Mouse (Mus musculus) Patski (cell line): ENCODE results near the gene Trp53i11. TPM values are rescaled to one million over a fixed set of nuclear protein-coding genes. Genes with fewer than 3 reads are reported as not detected.

ENCODE experiments used
- ATAC-seq: fragments of 100-300 bp; one replicate; pipeline ENCODE4 v1.8.0; 2021
- CTCF ChIA-PET: fragments of 350-600 bp; sonication (Branson Sonifier 250); formaldehyde crosslinking; loops from one replicate; lab custom pipeline; 2022; ENCODE audit warnings: inconsistent platforms; lab: Charles Lee
- POLR2A ChIA-PET: fragments of 350-600 bp; sonication (Branson Sonifier 250); formaldehyde crosslinking; loops from one replicate; lab custom pipeline; 2022; ENCODE audit warnings: antibody characterized with exemption, inconsistent platforms; lab: Charles Lee
- DNase-seq: peaks from one replicate; pipeline ENCODE4 v3.0.0-alpha.2; 2011; ENCODE audit warnings: low read depth, low spot score
- H3K27me3 ChIP-seq: fragments of 371-371 bp; one replicate; pipeline ENCODE4 v1.5.1; 2021
- CTCF ChIP-seq: fragments of 100-300 bp; IDR thresholded peaks from one replicate; pipeline ENCODE4 v1.5.1; 2021
- in situ Hi-C: fragments of 300-500 bp; cut with MboI; formaldehyde crosslinking; loops from 3 replicates; pipeline ENCODE4 v1.11.1; 2018; ENCODE audit warnings: low pct_unique_long_range_greater_than_20kb, mixed read lengths
- polyA plus RNA-seq: library from polyadenylated mRNA; unstranded; gene quantifications from one replicate; pipeline ENCODE4 v1.2.3, GENCODE M21; 2021

The Trp53i11 gene
- polyA plus RNA-seq, 1 experiment from 2014 or later: 37.9 TPM

- POLR2A ChIA-PET: no interaction called here
- ATAC-seq: no peak
- in situ Hi-C loops: no loop called here
- H3K27me3 ChIP-seq: no peaks in the 10 kb centered on the region
- CTCF ChIA-PET: interaction anchor here (1.9 kb wide), 1 partner anchor 123 kb away, joined by 7 read pairs; no protein-coding TSS in a partner anchor
- no peak for TF ChIP-seq CTCF
- no peak for DNase-seq
Observed at GRCm38 (mm10) chr2:93192671-93193080, 5.3 kb downstream of the Trp53i11 start.

DNA sequence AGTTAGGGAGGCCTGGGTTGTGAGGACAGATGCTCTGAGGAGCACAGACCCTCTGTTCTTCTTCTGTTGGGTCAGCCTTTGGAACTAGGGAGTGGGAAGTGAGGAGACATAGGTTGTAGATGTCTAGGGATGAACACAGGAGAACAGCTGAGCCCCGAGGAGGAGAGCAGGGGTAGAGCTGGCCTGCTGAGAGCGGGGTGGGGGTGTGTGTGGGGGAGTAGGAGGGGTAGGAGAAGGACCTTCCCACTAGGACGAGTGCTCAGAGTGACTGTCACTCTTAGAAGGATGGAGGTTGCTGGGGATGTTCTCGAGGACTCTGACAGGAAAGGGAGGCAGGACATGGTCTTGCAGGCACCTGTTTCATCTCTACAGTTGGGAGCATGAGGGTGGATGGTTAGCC lies 6.5 kb downstream of the Trp53i11 start:
- no peak for TF ChIP-seq CTCF
- no peaks in the 10 kb centered on the region for H3K27me3 ChIP-seq
- ChIA-PET CTCF (no interaction called here), POLR2A (no interaction called here)
- ATAC-seq (no peak), DNase-seq (no peak)
- in situ Hi-C loops: no loop called here

DNA sequence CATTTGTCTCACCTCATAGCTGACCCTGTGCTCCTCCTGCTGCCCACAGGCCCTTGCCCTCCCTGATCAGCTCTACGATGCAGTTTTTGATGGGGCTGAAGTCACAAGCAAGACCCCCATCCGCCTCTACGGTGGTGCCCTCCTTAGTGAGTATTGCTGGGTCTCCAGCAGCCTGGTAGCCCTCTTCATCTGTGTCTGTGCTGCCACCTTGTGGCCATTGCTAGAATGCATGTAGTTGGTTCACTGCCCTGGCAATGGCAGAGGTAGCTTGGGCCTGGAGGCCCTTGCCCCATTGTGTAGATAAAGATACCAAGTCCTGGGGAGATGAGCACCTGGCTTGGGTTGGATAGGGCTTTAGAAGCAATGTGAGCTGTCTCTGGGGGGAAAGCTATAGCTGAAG lies 11.5 kb downstream of the Trp53i11 start:
- no peak for TF ChIP-seq CTCF
- ChIA-PET CTCF (interaction anchor here (0.7 to 2.0 kb wide), 23 partner anchors 11 to 308 kb away, joined by 3 to 26 read pairs (median 4); partner anchors contain the start of gene Trp53i11), POLR2A (interaction anchor here (1.2 kb wide), 1 partner anchor 220 kb away, joined by 3 read pairs; no protein-coding TSS in a partner anchor)
- ATAC-seq (peak; percentile 70), DNase-seq (no peak)
- no peaks in the 10 kb centered on the region for H3K27me3 ChIP-seq
- in situ Hi-C loops: no loop called here

DNA sequence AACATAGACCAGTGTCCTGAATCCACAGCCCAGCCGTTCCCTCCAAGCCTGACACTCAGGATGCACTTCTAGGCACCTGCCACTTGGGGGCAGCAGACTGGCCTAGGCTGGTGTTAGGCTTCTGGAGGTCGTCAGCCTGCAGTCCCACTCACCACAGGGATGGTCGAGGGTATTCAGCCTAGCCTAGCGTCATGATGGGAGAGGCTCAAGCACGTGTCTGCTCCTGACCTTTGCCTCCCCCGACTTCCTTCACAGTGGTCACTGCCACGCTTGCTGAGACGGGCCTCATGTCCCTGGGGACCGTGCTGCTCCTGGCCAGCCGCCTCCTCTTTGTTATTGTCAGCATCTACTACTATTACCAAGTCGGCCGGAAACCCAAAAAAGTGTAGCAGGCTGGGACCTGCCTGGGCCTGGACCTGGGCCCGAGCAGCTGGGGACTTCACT lies 12.2 kb downstream of the Trp53i11 start:
- in situ Hi-C loops: no loop called here
- ChIA-PET POLR2A (interaction anchor here (1.2 kb wide), 1 partner anchor 219 kb away, joined by 3 read pairs; no protein-coding TSS in a partner anchor), CTCF (interaction anchor here (0.7 to 5.4 kb wide), 26 partner anchors 11 to 302 kb away, joined by 3 to 26 read pairs (median 4); partner anchors contain the start of gene Trp53i11)
- no peak for TF ChIP-seq CTCF
- H3K27me3 ChIP-seq: no peaks in the 10 kb centered on the region
- ATAC-seq: peak; percentile 57
- no peak for DNase-seq

GRCm38 (mm10) chr2:93200681-93201340 lies 13.5 kb downstream of the Trp53i11 start:
- ATAC-seq: no peak

GRCm38 (mm10) chr2:93201997-93202396 lies 14.6 kb downstream of the Trp53i11 start:
- no peaks in the 10 kb centered on the region for H3K27me3 ChIP-seq
- in situ Hi-C loops: loop anchor here (10.0 to 25.0 kb wide), 2 partner anchors 460 to 593 kb away; no protein-coding TSS in a partner anchor
- ATAC-seq (no peak), DNase-seq (no peak)
- TF ChIP-seq CTCF: no peak
- ChIA-PET CTCF (interaction anchor here (1.1 to 6.0 kb wide), 5 partner anchors 11 to 273 kb away, joined by 3 to 59 read pairs (median 17); no protein-coding TSS in a partner anchor), POLR2A (interaction anchor here (0.7 kb wide), 2 partner anchors 103 to 137 kb away, joined by 3 to 4 read pairs; no protein-coding TSS in a partner anchor)

More at GRCm38 (mm10) chr2:93200681-93201340, 13.5 kb downstream of the Trp53i11 start:
- TF ChIP-seq CTCF: no peak
- no peak for DNase-seq
- POLR2A ChIA-PET: no interaction called here
- in situ Hi-C loops: loop anchor here (10.0 to 25.0 kb wide), 2 partner anchors 461 to 594 kb away; no protein-coding TSS in a partner anchor
- H3K27me3 ChIP-seq: no peaks in the 10 kb centered on the region
- CTCF ChIA-PET: interaction anchor here (0.7 to 6.0 kb wide), 8 partner anchors 12 to 294 kb away, joined by 3 to 59 read pairs (median 4); no protein-coding TSS in a partner anchor

DNA sequence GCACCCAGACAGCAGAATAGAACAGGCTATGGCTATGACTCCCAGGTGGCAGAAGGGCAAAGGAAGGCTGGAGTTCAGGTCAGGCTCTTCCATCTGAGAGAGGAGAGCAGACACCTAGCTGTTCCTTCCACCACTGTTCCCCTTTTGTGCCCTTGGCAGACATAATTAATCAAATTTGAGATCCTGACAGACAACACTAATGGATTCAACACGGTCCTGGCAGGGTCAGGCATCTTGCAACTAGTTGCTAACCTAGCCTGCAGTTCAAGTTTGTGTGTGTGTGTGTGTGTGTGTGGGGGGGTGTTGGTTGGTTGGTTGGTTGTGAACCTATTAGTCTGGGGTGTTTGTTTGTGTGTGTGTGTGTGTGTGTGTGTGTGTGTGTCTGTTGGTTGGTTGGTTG lies 15.4 kb downstream of the Trp53i11 start:
- ChIA-PET CTCF (interaction anchor here (3.4 to 6.0 kb wide), 3 partner anchors 10 to 216 kb away, joined by 17 to 59 read pairs (median 24); no protein-coding TSS in a partner anchor), POLR2A (interaction anchor here (0.7 kb wide), 1 partner anchor 313 kb away, joined by 3 read pairs; no protein-coding TSS in a partner anchor)
- no peaks in the 10 kb centered on the region for H3K27me3 ChIP-seq
- ATAC-seq (no peak), DNase-seq (no peak)
- in situ Hi-C loops: loop anchor here (10.0 to 25.0 kb wide), 2 partner anchors 460 to 592 kb away; no protein-coding TSS in a partner anchor
- no peak for TF ChIP-seq CTCF

DNA sequence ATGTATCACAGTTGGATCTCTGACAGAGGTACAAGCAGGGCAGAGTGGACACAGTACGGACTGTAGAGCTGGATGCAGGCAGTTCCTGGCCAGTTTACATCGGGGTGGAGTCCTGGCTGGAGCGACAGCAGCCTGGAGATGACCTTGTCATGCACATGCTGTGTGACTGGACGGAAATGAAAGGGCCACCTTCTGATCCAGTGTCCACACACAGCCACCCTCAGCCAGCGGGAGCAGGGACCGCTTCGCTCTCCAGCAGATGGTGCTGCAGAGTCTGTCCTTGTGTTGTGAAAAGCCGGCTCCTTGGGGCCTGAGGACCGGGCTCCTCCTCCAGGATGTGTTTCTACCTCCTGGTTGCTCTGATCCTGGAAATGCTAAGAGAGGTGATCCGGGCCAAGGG lies 16.3 kb downstream of the Trp53i11 start:
- DNase-seq (no peak), ATAC-seq (peak; percentile 32)

GRCm38 (mm10) chr2:93204571-93204970 lies 17.2 kb downstream of the Trp53i11 start:
- no peak for ATAC-seq
- no peak for TF ChIP-seq CTCF
- no peak for DNase-seq
- in situ Hi-C loops: loop anchor here (10.0 to 25.0 kb wide), 2 partner anchors 458 to 590 kb away; no protein-coding TSS in a partner anchor
- CTCF ChIA-PET: interaction anchor here (1.0 to 6.0 kb wide), 12 partner anchors 8 to 640 kb away, joined by 3 to 59 read pairs (median 4); no protein-coding TSS in a partner anchor
- POLR2A ChIA-PET: interaction anchor here (0.9 to 1.1 kb wide), 2 partner anchors 11 to 321 kb away, joined by 3 to 4 read pairs; no protein-coding TSS in a partner anchor
- no peaks in the 10 kb centered on the region for H3K27me3 ChIP-seq

More for the DNA sequence above, 16.3 kb downstream of the Trp53i11 start:
- TF ChIP-seq CTCF: no peak
- ChIA-PET POLR2A (interaction anchor here (0.7 to 0.9 kb wide), 2 partner anchors 312 to 320 kb away, joined by 3 read pairs; no protein-coding TSS in a partner anchor), CTCF (interaction anchor here (1.0 to 6.0 kb wide), 10 partner anchors 9 to 640 kb away, joined by 3 to 59 read pairs (median 4); no protein-coding TSS in a partner anchor)
- H3K27me3 ChIP-seq: no peaks in the 10 kb centered on the region
- in situ Hi-C loops: loop anchor here (10.0 to 25.0 kb wide), 2 partner anchors 459 to 591 kb away; no protein-coding TSS in a partner anchor

GRCm38 (mm10) chr2:93206126-93206525 lies 18.8 kb downstream of the Trp53i11 start:
- DNase-seq (no peak), ATAC-seq (no peak)
- no peak for TF ChIP-seq CTCF
- no peaks in the 10 kb centered on the region for H3K27me3 ChIP-seq
- in situ Hi-C loops: loop anchor here (10.0 to 25.0 kb wide), 2 partner anchors 456 to 589 kb away; no protein-coding TSS in a partner anchor
- CTCF ChIA-PET: interaction anchor here (1.5 to 6.0 kb wide), 4 partner anchors 11 to 264 kb away, joined by 3 to 59 read pairs (median 7); no protein-coding TSS in a partner anchor
- POLR2A ChIA-PET: no interaction called here
